Mouse (Mus musculus) forebrain, embryonic 10.5 days (tissue): ENCODE data around the gene Eepd1. TPM values are rescaled to one million over a fixed set of nuclear protein-coding genes. Genes with fewer than 3 reads are reported as not detected.

Experiments used
- DNase-seq: peaks from one replicate; pipeline ENCODE4 v3.0.0-alpha.2; 2017; ENCODE audit warnings: low spot score; ENCODE audit errors: extremely low spot score
- H3K27ac ChIP-seq: fragments of 300-500 bp; sonication (generic); 2 replicates; pipeline ENCODE4 v1.5.1; 2016; ENCODE audit warnings: mild to moderate bottlenecking
- H3K27me3 ChIP-seq: fragments of 300-500 bp; sonication (generic); 2 replicates; pipeline ENCODE4 v1.6.1; 2016; ENCODE audit warnings: mild to moderate bottlenecking; ENCODE audit not compliant: poor library complexity, severe bottlenecking
- H3K36me3 ChIP-seq: fragments of 300-500 bp; sonication (generic); replicated peaks from 2 replicates; pipeline ENCODE4 v1.6.1; 2016; ENCODE audit warnings: mild to moderate bottlenecking, moderate library complexity
- H3K4me1 ChIP-seq: fragments of 300-500 bp; sonication (generic); 2 replicates; pipeline ENCODE4 v1.6.1; 2016
- H3K4me3 ChIP-seq: fragments of 300-500 bp; sonication (generic); 2 replicates; pipeline ENCODE4 v1.5.1; 2016; ENCODE audit warnings: mild to moderate bottlenecking, moderate library complexity
- H3K9me3 ChIP-seq: fragments of 300-500 bp; sonication (generic); 2 replicates; pipeline ENCODE4 v1.6.1; 2016; ENCODE audit warnings: mild to moderate bottlenecking, moderate library complexity
- WGBS: fragments of 180-500 bp; shearing (Covaris S2); methylation state at CpG from one replicate; pipeline ENCODE4 v1.1.7; 2016; 5-methylcytosine and 5-hydroxymethylcytosine counted together
- polyA plus RNA-seq: library from polyadenylated mRNA; unstranded; fragments of >200 nt; fragmentation: Nextera tagmentation; extraction: Ambion mirVana; gene quantifications from 2 replicates; pipeline ENCODE4 v1.2.1, GENCODE M21; 2016

The Eepd1 gene
- polyA plus RNA-seq, 1 experiment from 2014 or later = 11.6 TPM

DNA sequence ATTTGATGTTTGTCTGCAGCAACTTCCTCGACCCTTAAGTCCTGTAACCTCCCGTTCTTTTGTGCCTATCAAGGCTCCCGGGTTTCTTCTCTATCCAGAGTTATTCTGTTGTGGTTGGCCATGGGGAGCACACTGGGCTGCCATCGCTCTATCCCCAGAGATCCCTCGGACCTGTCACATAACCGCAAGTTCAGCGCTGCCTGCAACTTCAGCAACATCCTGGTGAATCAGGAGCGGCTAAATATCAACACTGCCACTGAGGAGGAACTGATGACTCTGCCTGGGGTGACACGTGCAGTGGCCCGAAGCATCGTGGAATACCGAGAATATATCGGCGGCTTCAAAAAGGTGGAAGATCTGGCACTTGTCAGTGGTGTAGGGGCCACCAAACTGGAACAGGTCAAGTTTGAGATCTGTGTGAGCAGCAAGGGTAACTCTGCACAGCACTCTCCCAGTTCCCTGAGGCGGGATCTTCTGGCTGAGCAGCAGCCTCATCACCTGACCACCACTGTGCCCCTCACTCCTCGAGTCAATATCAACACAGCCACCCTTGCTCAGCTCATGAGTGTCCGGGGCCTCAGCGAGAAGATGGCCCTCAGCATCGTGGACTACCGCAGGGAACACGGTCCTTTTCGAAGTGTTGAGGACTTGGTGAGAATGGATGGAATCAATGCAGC, 1.1 kb downstream of the Eepd1 start:
- WGBS = 56% methylated on average over 22 of the region's 22 CpGs
- no peak for DNase-seq
- peaks cover 36% of the 10 kb centered on the region for H3K27me3 ChIP-seq
- H3K4me1 ChIP-seq = peaks cover 49% of the 10 kb centered on the region
- H3K9me3 ChIP-seq = no peaks in the 10 kb centered on the region
- no peak overlapping the region for H3K27ac ChIP-seq
- peak overlapping the region; percentile 75 for H3K4me3 ChIP-seq
- no peaks in the 10 kb centered on the region for H3K36me3 ChIP-seq

- Histone ChIP-seq H3K4me3 (peak overlapping the region; percentile 75), H3K36me3 (no peaks in the 10 kb centered on the region), H3K27me3 (peaks cover 36% of the 10 kb centered on the region), H3K9me3 (no peaks in the 10 kb centered on the region), H3K4me1 (peaks cover 54% of the 10 kb centered on the region), H3K27ac (no peak overlapping the region)
- DNase-seq = no peak
- 87% methylated on average over 9 of the region's 9 CpGs for WGBS
Observed at GRCm38 (mm10) chr9:25482999-25483347, 1.6 kb downstream of the Eepd1 start.

DNA sequence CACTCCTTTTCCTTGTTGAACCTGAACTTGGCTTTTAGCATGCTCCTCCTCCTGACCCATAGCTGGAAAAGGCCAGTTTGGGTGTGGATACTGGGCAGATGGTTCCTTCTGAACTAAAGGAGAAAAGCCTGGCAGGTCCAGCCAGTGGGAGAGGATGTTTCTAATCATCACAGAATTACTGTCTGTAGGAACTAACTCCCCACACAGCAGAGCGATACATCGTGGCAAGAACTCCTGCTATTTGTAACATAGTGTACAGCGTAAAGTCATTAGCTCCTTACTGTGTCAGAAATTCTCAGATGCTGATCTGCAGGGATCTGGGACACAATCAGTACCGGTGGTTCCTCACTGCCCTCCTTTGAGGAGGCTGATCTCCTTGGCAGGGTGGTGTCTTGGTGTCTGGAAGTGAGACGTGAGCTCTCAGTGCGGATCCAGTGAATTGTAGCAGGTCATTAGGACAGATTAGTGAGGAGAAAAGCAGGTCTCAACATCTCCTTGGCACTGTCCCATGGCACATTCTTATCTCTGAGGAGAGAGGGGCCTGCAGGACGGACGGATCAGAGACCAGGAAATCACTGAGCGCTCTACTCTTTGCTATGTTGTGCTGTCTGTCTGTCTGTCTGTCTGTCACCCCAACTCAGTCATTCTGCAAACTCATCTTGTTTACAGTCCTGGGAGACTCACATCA, 2.7 kb downstream of the Eepd1 start:
- Histone ChIP-seq H3K9me3 (no peaks in the 10 kb centered on the region), H3K27ac (no peak overlapping the region), H3K36me3 (no peaks in the 10 kb centered on the region), H3K27me3 (peaks cover 44% of the 10 kb centered on the region), H3K4me3 (no peak overlapping the region), H3K4me1 (peaks cover 56% of the 10 kb centered on the region)
- DNase-seq = no peak
- 81% methylated on average over 9 of the region's 9 CpGs for WGBS

- Histone ChIP-seq H3K9me3 (no peaks in the 10 kb centered on the region), H3K4me3 (no peak overlapping the region), H3K27ac (no peak overlapping the region), H3K27me3 (peaks cover 45% of the 10 kb centered on the region), H3K4me1 (peaks cover 56% of the 10 kb centered on the region), H3K36me3 (no peaks in the 10 kb centered on the region)
- DNase-seq = no peak
- WGBS = 76% methylated on average over 3 of the region's 3 CpGs
Observed at GRCm38 (mm10) chr9:25484619-25484986, 3.3 kb downstream of the Eepd1 start.

GRCm38 (mm10) chr9:25485006-25485405, 3.7 kb downstream of the Eepd1 start:
- Histone ChIP-seq H3K9me3 (no peaks in the 10 kb centered on the region), H3K27ac (no peak overlapping the region), H3K4me3 (no peak overlapping the region), H3K4me1 (peaks cover 56% of the 10 kb centered on the region), H3K36me3 (no peaks in the 10 kb centered on the region), H3K27me3 (peaks cover 45% of the 10 kb centered on the region)
- no peak for DNase-seq
- 78% methylated on average over 2 of the region's 2 CpGs for WGBS

- peaks cover 45% of the 10 kb centered on the region for H3K27me3 ChIP-seq
- no peak overlapping the region for H3K4me3 ChIP-seq
- 83% methylated on average over 7 of the region's 7 CpGs for WGBS
- no peaks in the 10 kb centered on the region for H3K36me3 ChIP-seq
- no peak overlapping the region for H3K27ac ChIP-seq
- H3K9me3 ChIP-seq = no peaks in the 10 kb centered on the region
- H3K4me1 ChIP-seq = peaks cover 57% of the 10 kb centered on the region
- no peak for DNase-seq
Observed at GRCm38 (mm10) chr9:25485406-25485805, 4.1 kb downstream of the Eepd1 start.

DNA sequence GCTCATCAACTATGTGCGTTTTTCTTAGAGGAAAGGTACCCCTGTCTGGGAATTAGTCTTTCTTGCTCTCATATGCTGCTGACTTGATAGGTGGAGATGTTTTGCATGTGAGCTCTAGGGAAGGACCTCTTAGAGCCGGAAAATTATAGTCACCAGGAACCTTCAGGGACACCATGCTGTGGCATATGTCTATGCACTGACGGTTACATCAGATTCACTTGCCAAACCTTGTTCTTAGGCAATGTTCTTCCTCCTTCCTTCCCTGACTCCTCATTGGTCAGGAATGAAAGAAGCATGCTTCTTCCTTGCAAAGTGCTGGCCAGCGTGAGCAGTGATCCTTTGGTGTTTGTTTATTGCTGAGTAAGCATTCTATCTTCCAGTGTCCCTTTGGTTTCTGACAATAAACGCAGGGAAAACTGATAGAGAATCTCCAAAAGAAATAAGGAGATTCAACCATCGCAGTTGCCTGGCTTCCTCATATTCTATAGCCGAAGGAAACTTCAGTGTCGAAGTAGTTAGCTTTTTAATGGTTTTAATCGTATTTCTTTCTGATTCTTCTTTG, 5.0 kb downstream of the Eepd1 start:
- whole genome bisulfite sequencing = 92% methylated on average over 9 of the region's 9 CpGs

GRCm38 (mm10) chr9:25487446-25488110, 6.2 kb downstream of the Eepd1 start:
- Histone ChIP-seq H3K27me3 (peaks cover 40% of the 10 kb centered on the region), H3K4me3 (no peak overlapping the region), H3K4me1 (peaks cover 43% of the 10 kb centered on the region), H3K9me3 (no peaks in the 10 kb centered on the region), H3K27ac (no peak overlapping the region), H3K36me3 (no peaks in the 10 kb centered on the region)
- DNase-seq = no peak
- 68% methylated on average over 12 of the region's 12 CpGs for WGBS

More for the DNA sequence above, 5.0 kb downstream of the Eepd1 start:
- no peaks in the 10 kb centered on the region for H3K9me3 ChIP-seq
- H3K27ac ChIP-seq = no peak overlapping the region
- no peak overlapping the region for H3K4me3 ChIP-seq
- peaks cover 54% of the 10 kb centered on the region for H3K4me1 ChIP-seq
- no peak for DNase-seq
- H3K36me3 ChIP-seq = no peaks in the 10 kb centered on the region
- H3K27me3 ChIP-seq = peaks cover 45% of the 10 kb centered on the region

DNA sequence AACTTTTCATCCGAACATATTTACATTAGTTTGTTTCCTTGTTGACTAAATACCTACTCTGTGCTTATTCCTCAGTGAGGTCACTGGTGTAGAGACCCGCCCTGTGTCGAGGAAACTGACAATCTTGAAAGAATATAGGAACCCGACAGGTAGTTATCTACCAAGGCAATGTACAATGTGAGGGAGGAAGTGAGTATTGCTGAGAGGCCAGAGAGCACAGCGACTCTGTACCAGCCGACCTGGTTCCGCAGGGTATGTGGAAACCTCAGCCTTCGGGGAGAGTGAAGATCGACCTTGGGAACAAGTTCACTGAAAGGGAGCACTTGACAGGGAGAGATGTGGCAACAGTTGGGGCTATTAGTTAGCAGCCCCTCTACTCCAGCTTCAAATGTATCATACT, 7.2 kb downstream of the Eepd1 start:
- Histone ChIP-seq H3K36me3 (no peaks in the 10 kb centered on the region), H3K27me3 (peaks cover 30% of the 10 kb centered on the region), H3K4me3 (no peak overlapping the region), H3K9me3 (no peaks in the 10 kb centered on the region), H3K27ac (no peak overlapping the region), H3K4me1 (peaks cover 35% of the 10 kb centered on the region)
- DNase-seq = no peak
- WGBS = 92% methylated on average over 9 of the region's 9 CpGs

- WGBS = 80% methylated on average over 7 of the region's 7 CpGs
- Histone ChIP-seq H3K4me1 (peaks cover 27% of the 10 kb centered on the region), H3K9me3 (no peaks in the 10 kb centered on the region), H3K27ac (no peak overlapping the region), H3K27me3 (peaks cover 25% of the 10 kb centered on the region), H3K4me3 (no peak overlapping the region), H3K36me3 (no peaks in the 10 kb centered on the region)
- DNase-seq = no peak
Observed at GRCm38 (mm10) chr9:25489221-25489960, 8.0 kb downstream of the Eepd1 start.

DNA sequence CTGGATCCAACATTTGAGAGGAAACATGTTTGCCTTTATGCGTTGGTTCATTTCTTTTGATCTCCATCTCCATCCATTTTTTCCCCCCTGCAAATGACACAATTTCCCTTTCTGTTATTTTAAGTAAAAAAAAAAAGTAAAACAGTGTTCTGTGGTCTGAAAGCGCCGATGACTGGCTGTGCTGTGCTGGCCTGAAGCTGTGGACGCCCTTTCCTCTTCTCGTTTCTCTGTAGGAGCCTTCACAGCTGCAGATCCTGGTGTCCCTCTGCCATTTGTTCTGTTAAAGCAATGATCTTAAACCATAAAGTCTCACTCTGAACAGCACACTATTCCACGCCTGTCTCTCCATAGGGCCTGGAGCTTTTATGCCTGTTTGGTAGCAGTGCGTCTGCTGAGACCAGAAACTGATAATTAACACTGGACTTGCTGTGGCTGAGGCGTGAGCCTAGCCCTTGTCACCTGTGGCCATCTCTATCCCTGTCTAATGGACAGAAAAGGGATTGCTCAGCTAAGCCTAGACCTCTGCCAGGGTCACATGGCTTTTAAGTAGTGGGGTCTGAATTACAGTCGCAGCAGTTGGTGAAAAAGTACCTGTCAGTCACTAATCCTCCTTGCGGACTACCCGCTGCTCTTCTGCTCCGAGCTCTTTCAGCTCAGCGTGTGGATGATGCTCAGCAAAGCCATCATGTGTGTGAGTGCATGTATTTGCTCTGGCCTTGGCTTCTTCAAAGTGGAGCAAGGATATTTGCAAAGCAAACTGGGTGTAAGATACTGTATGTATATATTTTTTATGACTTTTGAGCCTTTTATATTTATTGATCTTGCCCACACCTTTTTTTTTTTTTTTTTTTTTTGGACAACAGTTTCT, 9.2 kb downstream of the Eepd1 start:
- no peak overlapping the region for H3K27ac ChIP-seq
- no peaks in the 10 kb centered on the region for H3K36me3 ChIP-seq
- peaks cover 15% of the 10 kb centered on the region for H3K27me3 ChIP-seq
- no peak for DNase-seq
- H3K9me3 ChIP-seq = no peaks in the 10 kb centered on the region
- no peak overlapping the region for H3K4me3 ChIP-seq
- H3K4me1 ChIP-seq = peaks cover 15% of the 10 kb centered on the region
- 62% methylated on average over 13 of the region's 13 CpGs for WGBS

DNA sequence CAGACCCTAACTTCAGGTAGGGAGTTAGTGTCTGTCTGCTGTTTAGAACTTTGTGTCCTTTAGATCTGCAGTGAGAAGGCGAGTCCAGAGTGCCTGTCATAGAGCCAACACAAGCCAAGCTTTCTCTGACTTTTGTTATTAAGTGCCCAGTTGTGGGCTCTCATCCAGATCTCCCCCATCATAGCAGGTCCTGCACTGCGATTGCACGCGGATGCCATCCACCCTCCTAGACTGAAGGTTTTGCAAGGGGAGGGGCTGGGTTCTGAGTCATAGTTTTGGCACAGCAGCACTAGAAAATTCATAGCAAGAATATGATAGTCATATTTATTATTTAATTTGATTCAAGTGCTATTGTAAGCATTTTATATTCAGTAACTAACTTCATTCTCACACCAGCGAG, 12.6 kb downstream of the Eepd1 start:
- no peaks in the 10 kb centered on the region for H3K36me3 ChIP-seq
- H3K27me3 ChIP-seq = peaks cover 3% of the 10 kb centered on the region; the same call in 1 of the 2 replicates
- no peak overlapping the region for H3K4me3 ChIP-seq
- WGBS = 91% methylated on average over 5 of the region's 5 CpGs
- no peak overlapping the region for H3K27ac ChIP-seq
- DNase-seq = peak; percentile 6
- peaks cover 5% of the 10 kb centered on the region for H3K4me1 ChIP-seq
- no peaks in the 10 kb centered on the region for H3K9me3 ChIP-seq
